10 mouse cellular contexts compared by ENCODE assay signal in the genomic region with DNA sequence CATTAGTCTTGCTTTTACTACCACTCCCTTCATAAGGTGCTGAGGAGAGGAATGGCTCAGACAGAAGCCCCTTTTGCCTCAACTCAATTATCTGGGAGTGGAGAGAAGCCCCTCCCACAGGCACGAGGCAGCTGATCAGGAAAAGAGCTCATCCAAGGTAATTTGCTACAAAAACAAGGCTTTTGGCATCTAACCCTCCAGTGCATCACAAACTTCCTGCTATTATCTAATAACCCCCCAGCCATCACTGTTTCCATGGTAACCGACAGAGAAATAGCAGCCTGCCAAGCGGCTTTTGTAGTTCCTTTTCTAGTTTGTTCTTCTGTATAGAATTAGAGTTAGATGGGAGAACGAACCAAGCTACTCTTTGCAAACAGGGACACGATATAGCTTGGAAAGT. TPM values are rescaled to one million over a fixed set of nuclear protein-coding genes. Genes with fewer than 3 reads are reported as not detected.
DNase-seq lines count a peak whose midpoint lies in the region; ATAC-seq and TF ChIP-seq lines count a peak whose summit lies in the region.
"Had no signal": no experiment of that assay in that cellular context is flagged by ENCODE, and none has a peak within 500 bp of the region (broad histone marks: within the 10 kb centered on the region; RNA-seq: fewer than 3 reads in every experiment).

No protein-coding gene starts in this region.

- H3K4me2 ChIP-seq in forebrain, postnatal 0 days (ENCODE audit: low read depth), result no peak overlapping the region
- H3K4me2 ChIP-seq: embryonic facial prominence, embryonic 15.5 days had no signal

- H3K36me3 ChIP-seq in forebrain, postnatal 0 days (ENCODE audit: insufficient read depth), result peaks cover 52% of the 10 kb centered on the region

- WGBS in forebrain, postnatal 0 days, result 10% methylated on average over 5 of the region's 5 CpGs

- 0 out of 2 replicates have a peak, but pooled peaks cover 5% of the 10 kb centered on the region for H3K4me1 ChIP-seq in forebrain, postnatal 0 days (ENCODE audit: insufficient read depth)
- H3K4me1 ChIP-seq: embryonic facial prominence, embryonic 15.5 days had no signal

- peak; percentile 58 to 68 for DNase-seq in layer of hippocampus, adult 2 months (ENCODE audit: low spot score in 2 of 2)
- DNase-seq in layer of hippocampus, adult 9-10 months (ENCODE audit: low spot score), result no peak
- DNase-seq in brain, embryonic 14.5 days (ENCODE audit: low read depth), result peak; percentile 91
- peak; percentile 81 for DNase-seq in forebrain, postnatal 0 days
- DNase-seq in kidney, postnatal 36 days, result peak; percentile 66 to 74
- no peak for DNase-seq in cerebellum, adult 9-10 months
- no peak for DNase-seq in thymus, postnatal 0 days (ENCODE audit: low spot score)

- H3K4me3 ChIP-seq in layer of hippocampus, adult 2 months, result no peak overlapping the region
- H3K4me3 ChIP-seq in forebrain, postnatal 0 days (ENCODE audit: low read depth, low read length), result no peak overlapping the region
- H3K4me3 ChIP-seq: embryonic facial prominence, embryonic 15.5 days had no signal

- no peaks in the 10 kb centered on the region for H3K9me3 ChIP-seq in forebrain, postnatal 0 days (ENCODE audit: low read length)
- H3K9me3 ChIP-seq: embryonic facial prominence, embryonic 15.5 days had no signal

- H3K27ac ChIP-seq in layer of hippocampus, adult 2 months, result peak overlapping the region; percentile 85
- peak overlapping the region; percentile 50 for H3K27ac ChIP-seq in forebrain, postnatal 0 days (ENCODE audit: low read depth, low read length)
- H3K27ac ChIP-seq: embryonic facial prominence, embryonic 15.5 days had no signal

- H3K9ac ChIP-seq in forebrain, postnatal 0 days, result no peak overlapping the region
- H3K9ac ChIP-seq: embryonic facial prominence, embryonic 15.5 days had no signal

- H3K27me3 ChIP-seq in forebrain, postnatal 0 days (ENCODE audit: insufficient read depth, low read length), result no peaks in the 10 kb centered on the region
- H3K27me3 ChIP-seq: embryonic facial prominence, embryonic 15.5 days had no signal

- TF ChIP-seq CTCF in layer of hippocampus, adult 2 months (conservative IDR thresholded peaks at IDR 0.05), result no peak
- no peak for TF ChIP-seq CTCF in brain, embryonic 14.5 days (IDR thresholded peaks at IDR 0.05; ENCODE audit: borderline replicate concordance, extremely low read depth, insufficient read depth, insufficient read length)
- no peak for TF ChIP-seq CTCF in forebrain, postnatal 0 days (IDR thresholded peaks at IDR 0.05; ENCODE audit: low read depth)

- no peak for TF ChIP-seq POLR2A in brain, embryonic 14.5 days (IDR thresholded peaks at IDR 0.05; ENCODE audit: borderline replicate concordance, extremely low read depth, insufficient read depth, insufficient read length, poor library complexity, severe bottlenecking)

- ATAC-seq in forebrain, postnatal 0 days, result peak; percentile 88

RNA-seq across cellular contexts. Expression of a gene that starts 3.9 kb away (rescaled TPM):
- total RNA-seq in layer of hippocampus, adult 2 months (2021), result not detected
- 0.16 TPM in 1 of 2 replicates, not detected in the other for polyA plus RNA-seq in brain, embryonic 14.5 days (2012; rRNA removed)
- not detected in 2 replicates for total RNA-seq in forebrain, postnatal 0 days (2014; rRNA removed)
- polyA plus RNA-seq in forebrain, postnatal 0 days (2015; fragmentation: Nextera tagmentation; extraction: Ambion mirVana), result not detected in 2 replicates
- polyA plus RNA-seq in thymus, postnatal 0 days (2015; fragmentation: Nextera tagmentation; extraction: Ambion mirVana), result not detected in 2 replicates
- total RNA-seq: layer of hippocampus, postnatal 14 days had no signal
- polyA plus RNA-seq: embryonic facial prominence, embryonic 15.5 days; testis, adult 2 months had no signal

RNA-seq across cellular contexts. Expression of a gene that starts 18.3 kb away (rescaled TPM):
- 10 to 100 TPM; 22.7 to 28.1 TPM for total RNA-seq in layer of hippocampus, adult 2 months (2021)
- 54.7 and 64.8 TPM in 2 replicates for polyA plus RNA-seq in brain, embryonic 14.5 days (2012; rRNA removed)
- 36.2 and 53.1 TPM in 2 replicates for total RNA-seq in forebrain, postnatal 0 days (2014; rRNA removed)
- polyA plus RNA-seq in forebrain, postnatal 0 days (2015; fragmentation: Nextera tagmentation; extraction: Ambion mirVana), result 46.9 and 47.3 TPM in 2 replicates
- polyA plus RNA-seq in thymus, postnatal 0 days (2015; fragmentation: Nextera tagmentation; extraction: Ambion mirVana), result 62.2 and 78.8 TPM in 2 replicates

RNA-seq across cellular contexts. Expression of a gene that starts 35.3 kb away (rescaled TPM):
- 10 to 100 TPM; 50.5 to 51.2 TPM for total RNA-seq in layer of hippocampus, adult 2 months (2021)
- 26.7 and 58.7 TPM in 2 replicates for polyA plus RNA-seq in brain, embryonic 14.5 days (2012; rRNA removed)
- total RNA-seq in forebrain, postnatal 0 days (2014; rRNA removed), result 47.5 and 72.6 TPM in 2 replicates
- polyA plus RNA-seq in forebrain, postnatal 0 days (2015; fragmentation: Nextera tagmentation; extraction: Ambion mirVana), result 29.3 and 34.2 TPM in 2 replicates
- 2.7 and 3.3 TPM in 2 replicates for polyA plus RNA-seq in thymus, postnatal 0 days (2015; fragmentation: Nextera tagmentation; extraction: Ambion mirVana)

Comparison
In these comparisons a context has a peak if more than half of its experiments do, and no peak if none do; other contexts are left out.
1. DNase-seq: peak in layer of hippocampus, adult 2 months (2 of 2), brain, embryonic 14.5 days (single experiment), forebrain, postnatal 0 days (single experiment) and kidney, postnatal 36 days (2 of 2); none in layer of hippocampus, adult 9-10 months (single experiment), cerebellum, adult 9-10 months (single experiment) and thymus, postnatal 0 days (single experiment).